Mouse (Mus musculus) spleen, adult 12 weeks (tissue): ENCODE results near the gene Cpsf4.
"Not testable (repeated sequence)": the region's sequence is repeated elsewhere in the genome, so short reads cannot be mapped to it uniquely, and the experiment has no call there.

Source experiments
- DNase-seq: peaks from one replicate; pipeline ENCODE4 v3.0.0; 2022; ENCODE audit warnings: low spot score

Gene Cpsf4

GRCm38 (mm10) chr5:145178461-145178980 lies 11.5 kb downstream of the Cpsf4 start:
- DNase-seq = no peak

GRCm38 (mm10) chr5:145185244-145185643 lies 18.2 kb downstream of the Cpsf4 start:
- DNase-seq = no peak

GRCm38 (mm10) chr5:145189416-145189815 lies 22.4 kb downstream of the Cpsf4 start:
- DNase-seq = no peak

- DNase-seq = no peak
Observed at GRCm38 (mm10) chr5:145190373-145190772, 23.4 kb downstream of the Cpsf4 start.

- DNase-seq = peak; percentile 79
Observed at GRCm38 (mm10) chr5:145190875-145191798, 24.1 kb downstream of the Cpsf4 start.

- DNase-seq = no peak
Observed at GRCm38 (mm10) chr5:145191962-145192361, 24.9 kb downstream of the Cpsf4 start, which contains the start of gene Atp5j2. Gene Atp5j2, minus strand, starts transcription at chr5:145192062.

GRCm38 (mm10) chr5:145200387-145200786 lies 33.4 kb downstream of the Cpsf4 start:
- no peak for DNase-seq

GRCm38 (mm10) chr5:145201321-145201991 lies 34.4 kb downstream of the Cpsf4 start, which contains the start of gene Zkscan14:
Gene Zkscan14, minus strand, starts transcription at chr5:145201868.
- DNase-seq = peak; percentile 75

GRCm38 (mm10) chr5:145202446-145202845 lies 35.4 kb downstream of the Cpsf4 start:
- no peak for DNase-seq

GRCm38 (mm10) chr5:145203936-145204691 lies 37.1 kb downstream of the Cpsf4 start, which contains the start of gene Zkscan5:
Gene Zkscan5, plus strand, starts transcription at chr5:145204562.
- DNase-seq = peak; percentile 93

- no peak for DNase-seq
Observed at GRCm38 (mm10) chr5:145205041-145205440, 38.0 kb downstream of the Cpsf4 start.

GRCm38 (mm10) chr5:145207385-145207784 lies 40.4 kb downstream of the Cpsf4 start:
- DNase-seq = no peak

- DNase-seq = no peak
Observed at GRCm38 (mm10) chr5:145207954-145208353, 40.9 kb downstream of the Cpsf4 start.

- DNase-seq = not testable (repeated sequence)
Observed at GRCm38 (mm10) chr5:145208391-145208790, 41.4 kb downstream of the Cpsf4 start.

- DNase-seq = no peak
Observed at GRCm38 (mm10) chr5:145211340-145211739, 44.3 kb downstream of the Cpsf4 start.

GRCm38 (mm10) chr5:145212216-145212615 lies 45.2 kb downstream of the Cpsf4 start:
- DNase-seq = no peak

- DNase-seq = no peak
Observed at GRCm38 (mm10) chr5:145213505-145213904, 46.5 kb downstream of the Cpsf4 start.

GRCm38 (mm10) chr5:145214679-145215078 lies 47.7 kb downstream of the Cpsf4 start:
- DNase-seq = no peak

GRCm38 (mm10) chr5:145217746-145218145 lies 50.7 kb downstream of the Cpsf4 start:
- no peak for DNase-seq

- no peak for DNase-seq
Observed at GRCm38 (mm10) chr5:145218206-145218605, 51.2 kb downstream of the Cpsf4 start.

GRCm38 (mm10) chr5:145218671-145219070 lies 51.7 kb downstream of the Cpsf4 start:
- no peak for DNase-seq

- DNase-seq = no peak
Observed at GRCm38 (mm10) chr5:145219981-145220380, 53.0 kb downstream of the Cpsf4 start.
